Mouse (Mus musculus): ENCODE data around the gene Pla2g3. TPM values are rescaled to one million over a fixed set of nuclear protein-coding genes. Genes with fewer than 3 reads are reported as not detected.
A peak's percentile ranks its signal among the peaks of the same experiment; 100 is the strongest.

Gene Pla2g3
- polyA plus RNA-seq, 1 experiment from 2014 or later: 0.34 TPM

DNA sequence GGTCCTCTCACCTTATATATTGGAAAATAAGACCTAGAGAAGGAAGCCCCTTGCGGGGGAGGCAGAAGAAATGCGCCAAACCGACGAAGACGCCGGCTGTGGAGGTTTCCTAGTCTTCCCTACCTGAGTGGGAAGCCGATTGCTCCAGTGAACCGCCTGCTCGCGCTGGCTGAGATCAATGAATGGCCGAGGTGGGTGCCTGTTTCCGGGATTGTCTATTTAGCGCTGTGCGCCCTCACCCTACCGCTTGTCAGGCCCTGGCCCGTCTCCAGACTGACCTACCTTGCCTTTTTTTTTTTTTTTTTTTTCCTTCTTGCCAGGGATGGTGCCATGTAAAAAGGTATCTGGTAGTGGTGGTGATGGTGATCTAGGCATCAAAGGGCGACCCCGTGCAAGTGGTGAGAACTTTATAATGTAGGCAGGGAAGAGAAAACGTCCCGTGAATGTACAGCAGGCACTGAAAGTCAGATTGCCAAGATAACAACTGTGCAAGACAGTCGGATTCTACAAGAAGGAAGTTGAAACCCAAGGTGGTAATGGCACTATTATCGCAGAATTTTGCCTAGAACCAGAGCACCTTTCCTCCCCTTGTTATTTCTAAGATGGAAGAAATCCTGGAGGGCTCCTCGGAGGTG is 52.5 kb downstream of the Pla2g3 start, which contains the start of gene Smtn:
TSS of gene Smtn (minus strand) at position 162 of the 635 bp plus-strand sequence.
- H3K9me3 ChIP-seq (ENCODE audit: control insufficient read depth, low read length): peaks cover 6% of the 10 kb centered on the region; the same call in 1 of the 2 replicates
- peak within 1 kb of the TSS; percentile 89 for H3K9ac ChIP-seq (ENCODE audit: low read length)
- 0 out of 4 replicates have a peak within 1 kb of the TSS, but pooled peaks of 1 of the 2 experiments have one; percentile 14 for H3K27ac ChIP-seq (replicated peaks in 1 of 2; ENCODE audit: control insufficient read depth in 1 of 2, insufficient read depth in 1 of 2, low read depth in 2 of 2, low read length in 2 of 2)
- H3K4me1 ChIP-seq (ENCODE audit: control insufficient read depth in 2 of 2, insufficient read depth in 2 of 2, low read length in 2 of 2): peaks cover 14 to 30% of the 10 kb centered on the region in 2 experiments
- H3K4me2 ChIP-seq (ENCODE audit: low read length): peak within 1 kb of the TSS; percentile 66
- H3K4me3 ChIP-seq (ENCODE audit: control insufficient read depth in 1 of 2, insufficient read depth in 1 of 2, low read depth in 1 of 2, low read length in 2 of 2): peak within 1 kb of the TSS; percentile 64 to 66
- ATAC-seq (ENCODE audit: insufficient number of reproducible peaks, insufficient read depth, low FRiP score, low read depth): no peak
- WGBS: 89% methylated on average over 23 of the region's 23 CpGs
- H3K27me3 ChIP-seq (ENCODE audit: control insufficient read depth, insufficient read depth, low read length): no peaks in the 10 kb centered on the region
- peaks cover 5% of the 10 kb centered on the region; the same call in 1 of the 2 replicates for H3K36me3 ChIP-seq (ENCODE audit: control insufficient read depth, insufficient read depth, low read length)

DNA sequence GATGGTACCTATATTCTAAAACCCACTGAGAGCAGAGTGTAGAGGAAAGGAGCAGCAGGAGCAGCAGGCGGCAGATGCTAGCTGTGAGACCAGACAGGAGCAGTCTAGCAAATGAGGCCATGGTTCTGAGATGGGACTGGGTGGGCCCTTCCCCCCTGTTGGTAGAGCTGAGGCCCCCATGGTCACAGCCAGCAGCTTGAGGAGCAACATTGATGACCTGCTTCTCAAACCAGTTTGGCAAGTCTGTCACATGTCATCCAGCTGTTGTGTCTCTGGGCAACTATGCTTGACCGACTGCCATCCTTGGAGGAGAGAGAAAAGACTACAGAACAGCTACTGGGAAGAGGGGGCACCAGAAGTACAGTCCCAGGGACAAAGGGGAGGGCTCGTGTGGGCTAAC is 53.8 kb downstream of the Pla2g3 start:
- ATAC-seq (ENCODE audit: insufficient number of reproducible peaks, insufficient read depth, low FRiP score, low read depth): no peak
- Histone ChIP-seq H3K4me3 (ENCODE audit: control insufficient read depth in 1 of 2, insufficient read depth in 1 of 2, low read depth in 1 of 2, low read length in 2 of 2) (no peak overlapping the region), H3K36me3 (ENCODE audit: control insufficient read depth, insufficient read depth, low read length) (peaks cover 1% of the 10 kb centered on the region; the same call in 1 of the 2 replicates), H3K4me1 (ENCODE audit: control insufficient read depth in 2 of 2, insufficient read depth in 2 of 2, low read length in 2 of 2) (peaks cover 10 to 26% of the 10 kb centered on the region in 2 experiments; a peak in 3 of 4 replicates), H3K9ac (ENCODE audit: low read length) (no peak overlapping the region), H3K27me3 (ENCODE audit: control insufficient read depth, insufficient read depth, low read length) (no peaks in the 10 kb centered on the region), H3K4me2 (ENCODE audit: low read length) (no peak overlapping the region), H3K9me3 (ENCODE audit: control insufficient read depth, low read length) (peaks cover 6% of the 10 kb centered on the region; the same call in 1 of the 2 replicates), H3K27ac (replicated peaks in 1 of 2; ENCODE audit: control insufficient read depth in 1 of 2, insufficient read depth in 1 of 2, low read depth in 2 of 2, low read length in 2 of 2) (no peak overlapping the region)
- 64% methylated on average over 3 of the region's 3 CpGs for WGBS

- H3K27ac ChIP-seq (replicated peaks in 1 of 2; ENCODE audit: control insufficient read depth in 1 of 2, insufficient read depth in 1 of 2, low read depth in 2 of 2, low read length in 2 of 2): no peak overlapping the region
- no peak for ATAC-seq (ENCODE audit: insufficient number of reproducible peaks, insufficient read depth, low FRiP score, low read depth)
Measured at GRCm38 (mm10) chr11:3543001-3543400, 54.9 kb downstream of the Pla2g3 start.

GRCm38 (mm10) chr11:3544409-3544808 is 56.3 kb downstream of the Pla2g3 start:
- H3K36me3 ChIP-seq (ENCODE audit: control insufficient read depth, insufficient read depth, low read length): no peaks in the 10 kb centered on the region
- no peaks in the 10 kb centered on the region for H3K27me3 ChIP-seq (ENCODE audit: control insufficient read depth, insufficient read depth, low read length)
- H3K4me2 ChIP-seq (ENCODE audit: low read length): no peak overlapping the region
- H3K27ac ChIP-seq (replicated peaks in 1 of 2; ENCODE audit: control insufficient read depth in 1 of 2, insufficient read depth in 1 of 2, low read depth in 2 of 2, low read length in 2 of 2): no peak overlapping the region
- peaks cover 6% of the 10 kb centered on the region; the same call in 1 of the 2 replicates for H3K9me3 ChIP-seq (ENCODE audit: control insufficient read depth, low read length)
- 96% methylated on average over 5 of the region's 5 CpGs for WGBS
- no peak overlapping the region for H3K9ac ChIP-seq (ENCODE audit: low read length)
- no peak overlapping the region for H3K4me3 ChIP-seq (ENCODE audit: control insufficient read depth in 1 of 2, insufficient read depth in 1 of 2, low read depth in 1 of 2, low read length in 2 of 2)
- H3K4me1 ChIP-seq (ENCODE audit: control insufficient read depth in 2 of 2, insufficient read depth in 2 of 2, low read length in 2 of 2): peaks cover 5 to 16% of the 10 kb centered on the region in 2 experiments; a peak in 2 of 4 replicates
- ATAC-seq (ENCODE audit: insufficient number of reproducible peaks, insufficient read depth, low FRiP score, low read depth): no peak

More at GRCm38 (mm10) chr11:3543001-3543400, 54.9 kb downstream of the Pla2g3 start:
- Histone ChIP-seq H3K36me3 (ENCODE audit: control insufficient read depth, insufficient read depth, low read length) (no peaks in the 10 kb centered on the region), H3K4me2 (ENCODE audit: low read length) (no peak overlapping the region), H3K27me3 (ENCODE audit: control insufficient read depth, insufficient read depth, low read length) (no peaks in the 10 kb centered on the region), H3K4me1 (ENCODE audit: control insufficient read depth in 2 of 2, insufficient read depth in 2 of 2, low read length in 2 of 2) (peaks cover 7 to 23% of the 10 kb centered on the region in 2 experiments; a peak in 3 of 4 replicates), H3K4me3 (ENCODE audit: control insufficient read depth in 1 of 2, insufficient read depth in 1 of 2, low read depth in 1 of 2, low read length in 2 of 2) (no peak overlapping the region), H3K9me3 (ENCODE audit: control insufficient read depth, low read length) (peaks cover 6% of the 10 kb centered on the region; the same call in 1 of the 2 replicates), H3K9ac (ENCODE audit: low read length) (no peak overlapping the region)
- 48% methylated on average over 5 of the region's 5 CpGs for WGBS

DNA sequence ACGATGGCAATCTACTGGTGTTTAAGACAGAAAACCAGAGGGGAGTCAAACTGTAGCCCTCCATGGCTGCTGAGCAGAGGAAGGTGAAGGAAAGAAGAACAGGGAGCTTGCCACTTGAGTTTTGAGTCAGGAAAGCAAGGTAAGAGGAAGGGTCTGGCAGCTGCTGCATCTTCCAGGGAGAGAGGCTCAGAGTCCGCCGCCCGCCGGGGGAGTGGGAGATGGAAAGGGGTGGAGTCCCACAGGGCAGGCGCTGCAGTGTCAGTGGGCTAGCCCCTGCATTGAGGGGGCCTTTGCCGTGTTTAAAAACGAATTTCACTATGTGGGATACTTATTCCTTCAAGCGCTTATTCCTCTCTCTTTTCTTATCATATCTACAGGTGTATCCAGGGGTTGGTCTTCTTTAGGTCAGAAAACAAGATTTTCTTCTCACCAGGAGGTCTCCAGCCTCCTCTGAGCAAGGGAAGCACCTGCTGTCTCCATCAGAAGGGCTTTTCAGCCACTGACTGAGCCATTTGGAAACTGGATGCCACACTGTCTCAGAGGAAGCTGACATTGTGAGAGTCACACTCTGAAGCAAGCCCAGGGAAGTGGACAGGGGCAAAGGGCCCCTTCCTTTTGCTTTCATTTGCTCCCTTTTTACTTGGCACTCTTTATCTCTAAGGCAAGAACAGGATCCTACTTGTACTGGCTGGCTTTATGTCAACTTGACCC is 57.6 kb downstream of the Pla2g3 start:
- Histone ChIP-seq H3K4me2 (ENCODE audit: low read length) (no peak overlapping the region), H3K27me3 (ENCODE audit: control insufficient read depth, insufficient read depth, low read length) (no peaks in the 10 kb centered on the region), H3K27ac (replicated peaks in 1 of 2; ENCODE audit: control insufficient read depth in 1 of 2, insufficient read depth in 1 of 2, low read depth in 2 of 2, low read length in 2 of 2) (peak overlapping the region; percentile 39 to 58), H3K9me3 (ENCODE audit: control insufficient read depth, low read length) (peaks cover 6% of the 10 kb centered on the region; the same call in 1 of the 2 replicates), H3K36me3 (ENCODE audit: control insufficient read depth, insufficient read depth, low read length) (no peaks in the 10 kb centered on the region), H3K4me1 (ENCODE audit: control insufficient read depth in 2 of 2, insufficient read depth in 2 of 2, low read length in 2 of 2) (peaks cover 9 to 11% of the 10 kb centered on the region in 2 experiments; a peak in 2 of 4 replicates), H3K9ac (ENCODE audit: low read length) (no peak overlapping the region), H3K4me3 (ENCODE audit: control insufficient read depth in 1 of 2, insufficient read depth in 1 of 2, low read depth in 1 of 2, low read length in 2 of 2) (no peak overlapping the region)
- no peak for ATAC-seq (ENCODE audit: insufficient number of reproducible peaks, insufficient read depth, low FRiP score, low read depth)
- 18% methylated on average over 9 of the region's 9 CpGs for WGBS

DNA sequence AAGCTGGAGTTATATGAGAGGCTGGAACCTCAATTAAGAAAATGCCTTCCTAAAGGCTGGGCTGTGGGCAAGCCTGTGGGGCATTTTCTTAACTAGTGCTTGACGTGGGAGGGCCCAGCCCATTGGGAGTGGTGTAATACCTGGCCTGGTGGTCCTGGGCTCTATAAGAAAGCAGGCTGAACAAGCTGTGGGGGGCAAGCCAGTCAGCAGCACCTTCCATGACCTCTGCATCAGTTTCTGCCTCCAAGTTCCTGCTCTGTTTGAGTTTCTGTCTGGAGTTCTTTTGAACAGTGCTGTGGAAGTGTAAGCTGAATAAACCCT is 58.1 kb downstream of the Pla2g3 start:
- Histone ChIP-seq H3K4me1 (ENCODE audit: control insufficient read depth in 2 of 2, insufficient read depth in 2 of 2, low read length in 2 of 2) (peaks cover 9 to 11% of the 10 kb centered on the region in 2 experiments; a peak in 2 of 4 replicates), H3K9ac (ENCODE audit: low read length) (no peak overlapping the region), H3K4me3 (ENCODE audit: control insufficient read depth in 1 of 2, insufficient read depth in 1 of 2, low read depth in 1 of 2, low read length in 2 of 2) (no peak overlapping the region), H3K27me3 (ENCODE audit: control insufficient read depth, insufficient read depth, low read length) (no peaks in the 10 kb centered on the region), H3K4me2 (ENCODE audit: low read length) (no peak overlapping the region), H3K36me3 (ENCODE audit: control insufficient read depth, insufficient read depth, low read length) (no peaks in the 10 kb centered on the region), H3K9me3 (ENCODE audit: control insufficient read depth, low read length) (peaks cover 6% of the 10 kb centered on the region; the same call in 1 of the 2 replicates), H3K27ac (replicated peaks in 1 of 2; ENCODE audit: control insufficient read depth in 1 of 2, insufficient read depth in 1 of 2, low read depth in 2 of 2, low read length in 2 of 2) (peak overlapping the region; percentile 39 to 58)
- ATAC-seq (ENCODE audit: insufficient number of reproducible peaks, insufficient read depth, low FRiP score, low read depth): no peak
- 22% methylated on average over 1 of the region's 1 CpGs for WGBS

DNA sequence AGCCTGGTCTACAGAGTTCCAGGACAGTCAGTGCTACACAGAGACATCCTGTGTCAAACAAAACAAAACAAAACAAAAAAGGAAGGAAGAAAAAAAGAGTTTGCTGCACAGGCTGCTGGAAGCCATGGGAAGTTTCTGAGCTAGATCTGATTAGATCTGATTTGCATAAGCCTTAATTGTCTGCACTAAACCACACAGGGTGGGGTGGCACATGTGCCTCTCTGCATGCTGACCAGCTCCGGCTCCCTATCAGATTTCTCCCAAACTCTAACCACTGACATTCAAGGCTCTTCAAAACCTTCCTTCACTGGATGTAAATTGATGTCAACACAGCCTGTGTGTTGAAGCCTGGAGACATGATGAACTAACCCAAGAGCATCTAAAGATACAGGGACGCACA is 59.0 kb downstream of the Pla2g3 start:
- Histone ChIP-seq H3K27me3 (ENCODE audit: control insufficient read depth, insufficient read depth, low read length) (no peaks in the 10 kb centered on the region), H3K27ac (replicated peaks in 1 of 2; ENCODE audit: control insufficient read depth in 1 of 2, insufficient read depth in 1 of 2, low read depth in 2 of 2, low read length in 2 of 2) (no peak overlapping the region), H3K4me1 (ENCODE audit: control insufficient read depth in 2 of 2, insufficient read depth in 2 of 2, low read length in 2 of 2) (peaks cover 9 to 11% of the 10 kb centered on the region in 2 experiments; a peak in 2 of 4 replicates), H3K4me3 (ENCODE audit: control insufficient read depth in 1 of 2, insufficient read depth in 1 of 2, low read depth in 1 of 2, low read length in 2 of 2) (no peak overlapping the region), H3K4me2 (ENCODE audit: low read length) (no peak overlapping the region), H3K9ac (ENCODE audit: low read length) (no peak overlapping the region), H3K9me3 (ENCODE audit: control insufficient read depth, low read length) (peaks cover 6% of the 10 kb centered on the region; the same call in 1 of the 2 replicates), H3K36me3 (ENCODE audit: control insufficient read depth, insufficient read depth, low read length) (no peaks in the 10 kb centered on the region)
- ATAC-seq (ENCODE audit: insufficient number of reproducible peaks, insufficient read depth, low FRiP score, low read depth): no peak
- WGBS: 76% methylated on average over 2 of the region's 2 CpGs

Measured in heart, embryonic 14.5 days (tissue).